Mouse (Mus musculus) layer of hippocampus, adult 2 months (tissue): ENCODE data around the gene Fat3. TPM values are rescaled to one million over a fixed set of nuclear protein-coding genes. Genes with fewer than 3 reads are reported as not detected.
A peak's percentile ranks its signal among the peaks of the same experiment; 100 is the strongest.

Source experiments
- DNase-seq, 2 experiments: peaks; one replicate each; pipeline ENCODE4 v3.0.0; 2022; ENCODE audit warnings: low spot score in 2 of 2
- H3K27ac ChIP-seq: fragments of 200-600 bp; 2 replicates; pipeline ENCODE4 v1.8.1; 2022
- H3K4me3 ChIP-seq: fragments of 200-600 bp; 2 replicates; pipeline ENCODE4 v1.8.1; 2022; ENCODE audit warnings: mild to moderate bottlenecking
- CTCF ChIP-seq: fragments of 200-600 bp; conservative IDR thresholded peaks from 2 replicates; pipeline ENCODE4 v1.8.1; 2022; ENCODE audit warnings: antibody characterized with exemption, mild to moderate bottlenecking, moderate library complexity
- total RNA-seq, 2 experiments: library from RNA; stranded (reverse); gene quantifications; 2 replicates each; pipeline ENCODE4 v1.2.3; 2021

The Fat3 gene
- total RNA-seq, 2 experiments from 2014 or later = 37.1 to 37.5 TPM

DNA sequence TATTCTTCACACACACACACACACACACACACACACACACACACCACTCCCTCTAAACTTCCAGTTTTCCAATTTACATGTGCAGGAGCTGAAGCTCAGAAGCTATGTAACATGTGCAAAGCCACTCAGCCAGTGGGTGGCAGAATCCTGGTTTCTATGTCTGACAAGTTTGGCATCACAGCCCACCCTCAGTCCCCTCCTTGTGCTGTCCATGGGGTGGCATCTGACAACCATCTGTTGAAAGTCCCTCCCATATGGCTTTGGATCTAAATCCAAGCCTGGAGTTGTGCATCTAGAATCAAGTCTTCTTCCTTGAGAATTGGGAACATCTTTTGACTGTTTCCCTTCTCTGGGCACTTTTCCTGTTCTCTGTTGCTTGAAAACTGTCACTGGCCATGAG lies 464.7 kb downstream of the Fat3 start:
- Histone ChIP-seq H3K4me3 (no peak overlapping the region), H3K27ac (no peak overlapping the region)
- DNase-seq = peak; percentile 43 to 57
- TF ChIP-seq CTCF = peak; percentile 50

DNA sequence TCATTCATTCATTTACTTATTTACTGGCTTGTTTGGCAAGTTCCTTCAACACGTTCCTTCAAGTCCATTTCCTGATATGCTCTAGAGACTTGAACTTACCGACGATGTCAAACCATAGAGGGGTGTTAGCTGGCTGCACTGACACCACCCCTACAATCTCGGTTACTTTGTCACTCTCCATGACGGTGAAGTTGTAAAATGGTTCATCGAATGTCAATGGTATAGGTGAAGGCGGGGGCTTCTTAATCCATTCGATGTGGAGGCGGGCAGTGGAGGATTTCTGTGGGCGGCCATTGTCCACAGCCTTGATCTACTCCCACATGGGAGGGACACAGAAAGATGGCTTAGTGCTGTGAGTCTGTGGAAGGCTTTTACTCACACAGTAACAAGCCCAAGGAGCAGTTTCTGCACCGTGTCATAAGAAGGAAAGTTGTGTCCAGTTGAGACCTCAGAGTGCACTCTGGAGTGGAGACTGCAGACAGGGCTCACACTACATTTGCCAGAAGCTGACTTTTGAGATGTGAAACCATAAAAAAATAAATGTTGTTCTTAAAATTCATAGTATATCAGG lies 471.3 kb downstream of the Fat3 start:
- H3K4me3 ChIP-seq = peak overlapping the region; percentile 19; the same call in 1 of the 2 replicates
- peak overlapping the region; percentile 32; the same call in 1 of the 2 replicates for H3K27ac ChIP-seq
- no peak for TF ChIP-seq CTCF
- DNase-seq = no peak

DNA sequence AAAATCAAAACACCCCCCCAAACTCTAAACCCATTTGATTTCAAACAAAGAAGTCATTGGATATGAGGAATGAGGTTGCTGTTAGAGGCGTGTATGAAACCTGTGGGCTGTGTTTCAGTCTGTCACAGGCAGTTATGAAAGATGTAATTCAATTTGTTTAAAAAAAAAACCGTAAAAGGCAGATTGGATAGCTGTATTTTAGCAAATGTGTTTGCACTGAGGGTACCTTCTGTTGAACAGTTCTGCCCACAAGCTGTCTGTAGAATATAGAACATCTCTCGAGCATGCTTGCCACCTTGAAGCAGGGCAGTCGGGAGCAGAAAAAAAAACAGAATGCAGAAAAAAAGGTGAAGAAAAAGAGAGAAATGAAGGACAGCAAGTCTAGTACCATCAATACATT lies 472.0 kb downstream of the Fat3 start:
- H3K27ac ChIP-seq = peak overlapping the region; percentile 32; the same call in 1 of the 2 replicates
- H3K4me3 ChIP-seq = peak overlapping the region; percentile 19
- DNase-seq = peak; percentile 35 to 54
- no peak for TF ChIP-seq CTCF

- no peak overlapping the region for H3K4me3 ChIP-seq
- H3K27ac ChIP-seq = peak overlapping the region; percentile 32
- DNase-seq = peak; percentile 34 to 43
- TF ChIP-seq CTCF = peak; percentile 48
Measured at GRCm38 (mm10) chr9:16028394-16028911, 472.6 kb downstream of the Fat3 start.

DNA sequence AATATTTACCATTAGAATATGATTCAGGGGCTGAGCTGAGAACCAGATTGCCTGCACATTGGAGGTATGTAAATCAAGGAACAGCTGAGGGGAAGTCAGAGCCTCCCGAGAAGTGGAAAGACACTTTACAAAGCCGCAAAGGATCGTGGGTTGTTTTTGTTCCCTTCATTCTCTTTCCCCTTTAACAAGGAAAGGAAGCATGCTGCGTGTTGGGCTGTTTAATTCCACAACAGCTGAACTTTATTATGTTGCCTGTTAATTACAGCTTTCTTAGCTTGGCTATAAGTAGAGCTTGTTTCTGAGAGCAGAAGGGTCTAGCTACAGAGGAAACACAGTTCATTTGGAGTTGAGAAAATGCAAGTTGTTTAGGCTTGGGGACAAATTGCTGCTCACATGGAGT lies 475.0 kb downstream of the Fat3 start:
- no peak for TF ChIP-seq CTCF
- no peak for DNase-seq
- Histone ChIP-seq H3K4me3 (no peak overlapping the region), H3K27ac (peak overlapping the region; percentile 12; the same call in 1 of the 2 replicates)

- no peak for DNase-seq
Measured at GRCm38 (mm10) chr9:16024706-16025105, 476.4 kb downstream of the Fat3 start.

DNA sequence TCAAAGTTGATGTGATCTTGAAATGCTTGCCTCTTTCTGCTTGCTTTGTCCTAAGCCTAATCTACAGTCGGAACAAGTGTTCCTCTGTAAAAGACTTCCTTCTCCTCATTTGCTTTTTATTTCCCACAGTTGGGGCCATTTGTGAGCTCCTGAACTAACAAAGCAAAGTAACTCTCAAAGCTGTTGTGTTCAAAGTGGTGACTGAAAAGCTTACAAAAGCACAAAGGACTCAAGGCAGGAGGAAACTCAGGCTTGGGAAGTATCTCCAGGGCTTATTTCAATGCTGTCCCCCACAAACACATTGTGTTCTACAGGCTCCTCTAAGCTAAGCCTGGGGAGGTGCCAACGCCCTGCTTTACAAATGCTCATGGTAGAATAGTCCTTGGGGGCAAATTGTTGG lies 487.0 kb downstream of the Fat3 start:
- DNase-seq = peak in 1 of 2 experiments; percentile 39
- H3K4me3 ChIP-seq = no peak overlapping the region
- H3K27ac ChIP-seq = no peak overlapping the region
- TF ChIP-seq CTCF = no peak

More at GRCm38 (mm10) chr9:16024706-16025105, 476.4 kb downstream of the Fat3 start:
- Histone ChIP-seq H3K27ac (no peak overlapping the region), H3K4me3 (no peak overlapping the region)
- TF ChIP-seq CTCF = no peak

GRCm38 (mm10) chr9:16011382-16011781 lies 489.7 kb downstream of the Fat3 start:
- peak; percentile 41 to 70 for DNase-seq
- no peak overlapping the region for H3K4me3 ChIP-seq
- peak; percentile 24 for TF ChIP-seq CTCF
- 0 out of 2 replicates have a peak overlapping the region, but pooled peaks have one; percentile 32 for H3K27ac ChIP-seq

- no peak for TF ChIP-seq CTCF
- Histone ChIP-seq H3K27ac (no peak overlapping the region), H3K4me3 (no peak overlapping the region)
- DNase-seq = no peak
Measured at GRCm38 (mm10) chr9:16007516-16007915, 493.6 kb downstream of the Fat3 start.

GRCm38 (mm10) chr9:16002991-16003390 lies 498.1 kb downstream of the Fat3 start:
- DNase-seq = peak in 1 of 2 experiments; percentile 19
- Histone ChIP-seq H3K27ac (peak overlapping the region; percentile 33; the same call in 1 of the 2 replicates), H3K4me3 (no peak overlapping the region)
- no peak for TF ChIP-seq CTCF

- DNase-seq = no peak
- no peak overlapping the region for H3K4me3 ChIP-seq
- no peak for TF ChIP-seq CTCF
- H3K27ac ChIP-seq = no peak overlapping the region
Measured at GRCm38 (mm10) chr9:15994762-15995161, 506.3 kb downstream of the Fat3 start.

- Histone ChIP-seq H3K27ac (no peak overlapping the region), H3K4me3 (no peak overlapping the region)
- TF ChIP-seq CTCF = no peak
- no peak for DNase-seq
Measured at GRCm38 (mm10) chr9:15994177-15994576, 506.9 kb downstream of the Fat3 start.

DNA sequence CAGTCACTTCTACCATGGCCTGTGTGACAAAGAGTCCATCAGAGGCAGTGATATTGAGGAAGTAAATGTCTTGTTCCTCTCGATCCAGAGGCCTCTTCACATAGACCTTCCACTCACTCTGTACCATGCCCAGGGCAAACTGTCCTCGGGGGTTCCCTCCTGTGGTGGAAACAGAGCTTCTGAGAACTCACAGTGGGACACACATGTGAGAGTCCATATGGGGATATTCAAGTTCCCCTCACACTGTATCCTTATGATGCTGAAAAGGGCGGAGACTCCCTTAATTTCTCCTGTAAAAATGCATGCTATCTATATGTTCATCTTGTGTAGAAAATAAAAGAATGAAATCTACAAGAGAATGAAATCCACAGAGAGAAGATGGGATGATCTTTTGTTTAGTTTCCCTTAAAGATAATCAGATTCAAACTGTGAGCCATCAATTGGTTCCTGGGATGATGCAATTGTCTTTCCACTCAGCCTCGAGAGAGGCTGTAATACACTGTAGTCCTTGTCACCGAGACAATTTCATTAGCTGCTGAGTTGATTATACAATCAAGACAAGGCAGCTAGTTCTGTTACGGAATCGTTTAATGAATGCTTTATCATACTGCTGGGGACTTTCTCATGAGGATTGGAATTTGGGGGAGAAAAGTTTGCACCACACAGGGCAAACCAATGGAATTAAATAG lies 508.8 kb downstream of the Fat3 start:
- Histone ChIP-seq H3K4me3 (no peak overlapping the region), H3K27ac (no peak overlapping the region)
- DNase-seq = no peak
- TF ChIP-seq CTCF = no peak
